Mouse (Mus musculus) adipocyte (in vitro differentiated cells): Measurements from ENCODE around the gene Ripk3.
A peak's percentile ranks its signal among the peaks of the same experiment; 100 is the strongest.

Experiments
- DNase-seq: peaks from one replicate; pipeline ENCODE4 v3.0.0-alpha.2; 2016; ENCODE audit warnings: low spot score

Gene Ripk3

DNA sequence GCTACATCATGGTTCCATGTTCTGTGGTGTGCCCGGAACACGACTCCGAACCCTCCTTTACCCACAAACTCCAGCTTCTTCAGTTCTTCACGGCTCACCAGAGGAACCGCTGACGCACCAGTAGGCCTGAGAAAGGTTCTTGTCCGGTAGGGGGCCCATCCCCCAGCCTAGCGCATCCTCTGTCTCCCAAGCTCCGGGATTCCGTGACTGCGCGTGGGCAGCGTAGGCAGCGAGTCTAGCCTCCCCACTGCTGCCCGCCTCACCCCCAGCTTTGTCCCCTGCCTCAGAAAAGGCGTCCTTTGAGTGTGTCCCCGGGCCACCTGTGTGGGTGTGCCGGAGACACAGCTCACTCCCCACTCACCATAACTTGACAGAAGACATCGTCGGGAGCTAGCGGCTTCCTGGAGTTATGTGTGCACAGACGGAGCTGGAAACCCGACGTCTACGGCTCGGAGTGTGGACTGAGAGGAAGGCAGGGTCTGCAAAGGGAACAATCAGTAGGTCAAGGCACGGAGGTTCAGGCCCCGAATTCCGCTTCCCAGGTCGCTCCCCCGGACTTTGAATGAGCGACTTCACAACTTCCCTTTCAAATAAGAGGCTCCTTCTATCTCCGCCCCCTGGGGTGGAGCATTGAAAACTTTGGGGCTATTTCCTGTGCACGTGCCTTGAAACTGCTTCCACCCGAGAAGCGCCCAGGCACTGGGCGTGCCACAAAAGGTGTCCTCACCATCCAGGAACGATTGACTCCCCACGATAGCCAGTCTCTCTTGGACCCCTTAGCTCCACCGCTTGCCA, at the start of gene Ripk3:
Gene Ripk3, minus strand, starts transcription at position 610 of the 795 bp plus-strand sequence.
- DNase-seq, result no peak

DNA sequence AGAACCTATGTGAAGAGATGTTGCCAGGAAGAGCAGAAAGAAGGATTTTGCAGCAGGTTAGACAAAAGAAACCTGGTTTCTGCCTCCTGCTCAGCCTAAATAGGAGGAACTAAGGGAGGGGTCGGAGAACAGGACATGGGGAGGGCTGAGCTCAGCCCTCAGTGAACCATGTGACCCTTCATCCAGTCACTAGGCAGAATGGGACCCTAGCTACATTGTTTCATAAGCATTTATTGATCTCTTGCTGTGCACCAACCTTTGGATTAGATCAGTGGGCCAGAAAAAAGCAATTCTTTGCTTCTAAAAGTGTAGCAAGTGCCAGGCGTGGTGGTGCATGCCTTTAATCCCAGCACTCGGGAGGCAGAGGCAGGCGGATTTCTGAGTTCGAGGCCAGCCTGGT, 49.6 kb upstream of the Ripk3 start:
- DNase-seq, result no peak

DNA sequence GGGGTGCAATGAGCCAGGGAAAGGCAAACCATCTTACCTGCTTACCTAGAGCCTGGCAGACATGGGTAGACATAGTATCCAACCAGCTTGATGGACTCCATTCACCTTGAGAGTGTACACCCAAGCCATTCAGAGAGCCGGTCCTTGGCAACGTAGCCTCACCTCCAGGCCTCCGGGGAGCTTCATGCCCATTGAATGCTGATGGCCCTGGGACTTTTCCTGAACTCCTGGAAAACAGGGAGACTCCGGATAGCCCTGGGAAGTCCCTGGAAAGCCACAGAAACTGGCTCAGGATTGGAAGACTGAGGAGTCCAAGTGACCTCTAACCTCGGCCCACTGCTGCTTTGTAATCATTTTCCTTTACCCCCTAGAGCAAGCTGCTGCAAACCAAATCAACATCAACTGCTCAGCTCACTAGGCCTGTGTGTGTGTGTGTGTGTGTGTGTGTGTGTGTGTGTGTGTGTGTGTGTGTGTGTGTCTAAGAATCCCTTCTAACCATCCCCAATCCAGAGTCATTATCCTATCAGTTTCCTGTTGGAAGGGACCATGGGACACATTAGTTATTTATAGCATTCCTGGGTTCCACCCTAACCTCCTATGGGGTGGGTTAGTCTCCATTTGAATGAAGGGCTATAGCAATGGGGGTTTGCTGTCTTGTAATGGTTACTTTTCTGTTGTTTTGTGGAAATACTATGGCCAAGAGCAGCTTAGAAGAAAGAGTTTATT, 46.3 kb upstream of the Ripk3 start:
- no peak for DNase-seq

DNA sequence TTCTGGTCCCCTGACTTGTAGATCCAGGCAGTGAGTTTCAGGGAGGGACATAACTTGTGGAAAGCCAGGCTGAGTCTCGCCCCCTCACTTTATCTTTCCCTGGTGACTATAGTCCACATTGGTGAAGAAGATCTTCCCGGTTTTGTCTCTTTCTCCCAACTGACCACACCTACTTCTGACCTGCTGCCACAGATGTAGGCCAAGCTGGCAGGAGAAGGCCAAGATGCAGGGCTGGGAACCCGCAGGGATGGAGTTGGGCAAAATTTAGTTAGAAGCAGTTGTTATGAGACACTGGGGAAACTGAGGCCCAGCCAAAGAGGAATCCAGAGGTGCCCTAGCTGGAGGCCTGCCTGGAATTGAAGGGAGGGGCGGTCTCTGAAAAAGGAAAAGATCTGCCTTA, 44.5 kb upstream of the Ripk3 start:
- DNase-seq, result no peak

DNA sequence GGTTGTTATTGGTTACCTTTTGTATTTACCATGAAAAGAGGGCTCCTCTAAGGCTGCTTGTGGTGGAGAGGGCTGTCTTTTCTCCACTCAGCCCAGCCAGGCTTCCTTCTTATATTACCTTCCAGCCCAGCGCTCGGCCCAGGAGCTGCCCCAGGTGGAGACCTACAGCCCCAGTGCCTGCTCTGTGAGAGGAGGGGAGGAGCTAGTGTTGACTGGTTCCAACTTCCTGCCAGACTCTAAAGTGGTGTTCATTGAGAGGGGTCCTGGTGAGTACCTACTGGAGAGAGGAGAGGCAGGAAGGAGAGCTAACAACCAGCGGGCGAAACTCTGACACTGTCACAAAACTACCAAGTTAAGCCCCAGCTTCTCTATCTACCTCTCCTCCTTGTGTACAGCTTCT, 41.7 kb upstream of the Ripk3 start:
- no peak for DNase-seq

DNA sequence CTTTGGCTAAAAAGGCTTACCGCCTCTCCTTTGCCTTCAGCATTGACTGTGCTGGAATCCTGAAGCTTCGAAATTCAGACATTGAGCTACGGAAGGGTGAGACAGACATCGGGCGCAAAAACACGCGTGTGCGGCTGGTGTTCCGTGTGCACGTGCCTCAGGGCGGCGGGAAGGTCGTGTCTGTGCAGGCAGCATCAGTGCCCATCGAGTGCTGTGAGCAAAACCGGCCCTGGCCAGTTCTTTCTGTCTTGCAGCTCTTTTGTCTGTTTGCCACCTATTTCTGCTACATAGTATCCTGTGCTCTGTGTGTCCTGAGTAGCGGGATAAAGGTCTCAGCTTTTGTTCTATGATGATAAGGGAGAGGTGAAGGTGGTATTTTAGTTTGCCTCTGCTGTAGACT, 41.2 kb upstream of the Ripk3 start:
- DNase-seq, result no peak

DNA sequence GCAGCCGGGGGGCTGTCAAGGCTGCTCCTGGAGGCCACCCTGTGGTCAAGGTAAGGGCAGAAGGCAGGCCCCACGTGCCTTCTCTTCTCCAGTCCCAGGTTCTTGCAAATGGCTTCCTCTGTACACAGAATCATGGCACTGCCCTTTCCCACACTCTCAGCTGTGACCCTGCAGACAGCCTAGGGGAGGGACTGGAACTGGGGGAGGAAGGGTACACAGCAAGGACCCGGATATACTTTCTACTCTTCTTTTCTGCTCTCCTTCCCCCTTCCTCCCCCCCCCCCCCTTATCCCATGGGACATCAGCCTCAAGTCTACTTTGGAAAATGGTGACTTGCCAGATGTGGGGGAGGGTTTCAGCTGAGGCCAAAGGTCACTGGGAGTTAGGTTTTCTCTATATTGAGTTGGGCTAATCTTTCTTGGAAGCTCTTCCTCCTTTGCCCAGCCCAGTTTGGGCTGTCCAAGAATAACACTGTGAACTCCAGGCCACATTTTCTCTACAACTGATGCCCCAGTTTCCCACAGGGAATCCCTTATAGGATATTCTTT, 40.1 kb upstream of the Ripk3 start:
- peak; percentile 97 for DNase-seq

DNA sequence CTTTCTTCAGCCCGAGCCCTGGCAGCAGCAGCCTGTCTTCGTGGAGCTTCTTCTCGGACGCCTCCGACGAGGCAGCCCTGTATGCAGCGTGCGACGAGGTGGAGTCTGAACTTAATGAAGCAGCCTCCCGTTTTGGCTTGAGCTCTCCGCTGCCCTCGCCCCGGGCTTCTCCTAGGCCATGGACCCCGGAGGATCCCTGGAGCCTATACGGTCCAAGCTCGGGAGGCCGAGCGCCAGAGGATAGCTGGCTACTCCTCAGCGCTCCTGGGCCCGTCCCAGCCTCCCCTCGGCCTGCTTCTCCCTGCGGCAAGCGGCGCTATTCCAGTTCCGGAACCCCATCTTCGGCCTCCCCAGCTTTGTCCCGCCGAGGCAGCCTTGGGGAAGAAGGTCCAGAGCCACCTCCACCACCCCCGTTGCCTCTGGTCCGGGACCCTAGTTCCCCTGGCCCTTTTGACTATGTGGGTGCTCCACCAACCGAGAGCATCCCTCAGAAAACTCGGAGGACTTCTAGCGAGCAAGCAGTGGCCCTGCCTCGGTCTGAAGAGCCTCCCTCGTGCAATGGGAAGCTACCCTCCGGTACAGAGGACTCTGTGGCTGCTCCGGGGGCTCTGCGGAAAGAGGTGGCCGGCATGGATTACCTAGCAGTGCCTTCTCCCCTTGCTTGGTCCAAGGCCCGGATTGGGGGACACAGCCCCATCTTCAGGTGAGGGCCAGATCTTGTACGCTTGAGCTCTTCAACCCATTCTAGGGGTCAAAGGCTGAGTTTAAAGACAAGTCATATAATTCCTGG, 38.1 kb upstream of the Ripk3 start:
- DNase-seq, result no peak

DNA sequence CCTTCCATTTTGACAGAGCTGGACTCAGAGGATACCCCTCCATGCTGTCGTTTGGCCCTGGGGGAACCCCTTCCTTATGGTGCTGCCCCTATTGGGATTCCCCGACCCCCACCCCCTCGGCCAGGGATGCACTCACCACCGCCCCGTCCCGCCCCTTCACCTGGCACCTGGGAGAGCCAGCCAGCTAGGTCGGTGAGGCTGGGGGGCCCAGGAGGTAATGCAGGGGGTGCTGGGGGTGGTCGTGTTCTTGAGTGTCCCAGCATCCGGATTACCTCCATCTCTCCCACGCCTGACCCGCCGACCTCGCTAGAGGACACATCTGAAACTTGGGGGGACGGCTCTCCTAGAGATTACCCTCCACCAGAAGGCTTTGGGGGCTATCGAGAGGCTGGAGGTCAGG, 37.5 kb upstream of the Ripk3 start:
- DNase-seq, result no peak

DNA sequence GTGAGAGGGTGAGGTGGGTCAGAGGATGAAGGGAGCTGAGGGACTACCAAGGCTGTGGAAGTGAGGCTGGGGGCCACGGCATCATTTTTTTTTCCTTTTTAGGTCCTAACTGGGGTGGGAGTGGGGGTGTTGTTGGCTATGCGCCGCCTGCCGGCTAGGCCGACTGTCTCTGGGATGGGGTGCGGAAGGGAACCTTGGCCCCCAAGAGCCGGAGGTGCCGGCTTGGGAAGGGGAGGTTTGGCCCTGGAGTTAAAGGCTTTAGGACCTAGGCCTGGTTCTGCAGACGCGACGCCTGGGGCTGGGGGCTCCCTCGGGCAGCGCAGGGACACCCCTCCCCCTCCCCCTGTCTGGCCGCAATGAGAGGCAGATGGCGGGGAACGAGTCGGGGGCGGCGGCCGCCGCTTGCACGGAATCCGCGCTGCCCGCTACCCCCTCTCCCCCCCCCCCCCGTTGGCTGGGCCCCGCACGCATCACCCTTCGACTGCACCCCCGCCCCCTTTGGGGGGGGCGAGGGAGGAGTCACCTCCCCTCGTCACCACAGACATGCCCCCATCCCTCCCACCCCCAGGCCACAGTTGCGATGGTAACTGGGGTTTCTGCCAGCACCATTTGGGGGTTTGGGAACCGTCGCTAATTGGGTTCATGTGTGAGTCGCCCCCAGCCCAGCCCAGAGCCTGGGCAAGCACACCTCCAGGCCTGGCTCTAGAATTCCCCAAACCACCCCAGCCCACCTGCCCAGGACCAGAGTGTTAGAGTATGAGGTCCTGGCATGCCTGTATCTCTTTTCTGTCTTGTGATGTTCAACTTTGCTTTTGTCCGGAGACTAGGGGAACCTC, 36.8 kb upstream of the Ripk3 start:
- DNase-seq, result peak; percentile 36

DNA sequence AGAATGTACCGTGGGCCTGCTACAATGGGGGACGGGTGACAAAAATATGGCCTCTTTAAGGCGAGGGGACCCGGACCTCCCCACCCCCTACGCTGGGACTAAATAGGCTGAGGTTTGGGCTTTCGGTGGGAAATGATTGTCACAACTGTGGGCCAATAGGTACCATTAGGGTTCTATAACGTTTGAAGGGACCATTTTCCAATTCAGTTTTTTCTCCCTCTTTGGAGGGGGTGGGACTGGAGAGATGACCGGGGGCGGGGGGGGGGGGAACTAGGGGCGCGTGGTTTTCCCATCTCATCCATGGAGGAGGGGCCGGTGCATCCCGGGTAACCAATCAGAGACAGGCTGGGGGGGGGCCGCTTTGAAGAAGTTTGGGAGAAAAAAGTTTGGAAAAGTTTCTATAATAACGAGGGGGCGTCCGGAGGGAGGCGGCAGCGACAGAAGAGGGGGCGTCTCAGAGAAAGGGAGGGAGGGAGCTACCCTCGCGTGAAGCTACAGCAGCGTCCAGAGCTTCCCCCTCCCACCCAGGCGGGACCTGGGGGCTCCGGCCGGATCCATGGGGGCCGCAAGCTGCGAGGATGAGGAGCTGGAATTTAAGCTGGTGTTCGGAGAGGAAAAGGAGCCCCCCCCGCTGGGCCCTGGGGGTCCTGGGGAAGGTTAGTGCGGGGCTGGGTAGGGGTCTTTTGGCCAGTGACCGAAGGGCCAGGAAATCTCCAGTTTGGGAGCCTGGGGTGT, 36.0 kb upstream of the Ripk3 start:
- peak; percentile 63 for DNase-seq

DNA sequence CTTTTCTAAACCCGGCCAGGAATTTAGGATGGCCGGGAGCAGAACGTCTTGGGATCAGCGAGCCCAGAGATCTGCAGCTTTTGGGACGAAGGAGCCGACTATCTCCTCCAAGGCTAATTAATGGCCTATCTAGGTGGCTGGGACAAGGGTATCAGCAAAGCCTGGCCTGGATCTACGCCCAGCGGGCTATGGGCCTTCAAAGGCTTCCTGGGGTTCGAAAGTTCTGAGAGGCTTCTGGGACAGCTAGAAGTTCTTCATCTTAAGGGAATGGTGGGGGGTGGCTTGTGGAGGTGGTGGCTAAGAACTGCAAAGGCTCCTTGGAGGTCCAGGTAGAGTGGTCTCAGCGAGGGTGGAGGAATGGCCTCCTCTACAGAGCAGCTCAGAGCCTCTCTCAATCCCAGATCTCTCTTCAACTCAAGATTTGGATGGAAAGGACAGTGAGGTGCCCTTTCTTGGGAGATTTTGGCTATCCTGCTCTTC, 35.4 kb upstream of the Ripk3 start:
- DNase-seq, result peak; percentile 68

DNA sequence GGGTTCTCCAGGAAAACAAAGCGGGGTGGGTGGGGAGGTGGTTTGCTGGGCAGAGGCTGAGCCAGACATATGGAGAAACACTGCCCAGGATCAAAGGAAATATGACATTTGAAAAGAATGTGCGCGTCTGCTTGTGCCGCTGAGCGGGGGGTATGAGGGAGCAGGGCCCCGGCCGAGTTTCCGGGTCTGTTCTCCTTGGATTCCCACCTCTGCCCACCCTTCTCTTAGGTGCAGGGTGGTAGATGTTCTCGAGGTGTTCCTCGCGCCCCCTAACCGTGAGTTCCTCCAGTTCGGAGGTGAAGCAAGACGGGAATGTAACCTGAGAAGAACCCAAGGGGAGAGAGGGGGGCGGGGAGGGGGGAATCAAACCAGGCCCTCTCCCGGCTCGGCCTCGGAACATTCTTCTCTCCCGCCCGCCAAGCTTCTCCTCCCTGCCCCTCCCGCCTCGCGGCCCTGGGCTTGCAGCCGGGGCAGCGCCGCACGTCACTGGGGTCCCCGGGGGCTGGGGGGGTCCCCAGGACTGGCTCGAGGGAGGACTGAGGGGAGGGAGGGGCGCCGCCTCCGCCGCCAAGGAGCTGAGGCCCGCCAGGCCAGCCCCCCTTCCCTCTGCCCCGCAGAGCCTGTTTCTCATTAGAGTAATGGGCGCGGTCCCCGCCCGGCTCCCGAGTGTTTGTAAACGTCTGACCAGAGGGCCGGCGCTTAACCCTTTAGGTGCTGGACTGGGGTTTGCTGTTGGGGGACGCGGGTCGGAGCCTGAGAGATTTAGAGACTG, 34.5 kb upstream of the Ripk3 start, which contains the start of gene Nfatc4:
Gene Nfatc4, plus strand, starts transcription at position 154 of the 772 bp plus-strand sequence.
- DNase-seq, result peak; percentile 74

DNA sequence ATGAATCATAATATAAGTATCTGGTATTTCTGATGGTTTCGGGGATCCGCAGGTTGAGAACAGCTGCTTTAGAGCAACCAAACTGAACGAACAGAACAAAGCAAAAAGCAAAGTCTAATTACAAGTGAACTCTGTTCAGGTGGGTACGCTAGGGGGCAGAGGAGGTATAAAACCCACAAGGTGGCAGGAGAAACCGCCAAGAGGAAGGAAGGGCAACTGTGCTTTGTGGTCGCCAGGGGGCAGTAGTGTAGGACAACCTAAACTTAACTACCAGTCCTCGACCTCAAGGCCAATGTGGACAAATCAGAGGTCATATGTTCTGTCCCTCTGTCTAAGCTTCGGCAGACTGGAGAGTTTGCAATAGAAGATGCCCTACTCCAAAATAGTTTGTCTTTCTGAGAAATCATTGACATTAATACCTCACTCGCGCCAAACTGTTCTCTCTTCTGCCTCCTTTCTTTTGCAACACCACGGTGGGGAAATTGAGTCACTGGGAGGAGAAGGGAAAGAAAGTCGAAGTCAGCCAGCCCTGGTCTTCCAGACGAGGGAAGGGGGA, 33.8 kb upstream of the Ripk3 start:
- peak; percentile 85 for DNase-seq

DNA sequence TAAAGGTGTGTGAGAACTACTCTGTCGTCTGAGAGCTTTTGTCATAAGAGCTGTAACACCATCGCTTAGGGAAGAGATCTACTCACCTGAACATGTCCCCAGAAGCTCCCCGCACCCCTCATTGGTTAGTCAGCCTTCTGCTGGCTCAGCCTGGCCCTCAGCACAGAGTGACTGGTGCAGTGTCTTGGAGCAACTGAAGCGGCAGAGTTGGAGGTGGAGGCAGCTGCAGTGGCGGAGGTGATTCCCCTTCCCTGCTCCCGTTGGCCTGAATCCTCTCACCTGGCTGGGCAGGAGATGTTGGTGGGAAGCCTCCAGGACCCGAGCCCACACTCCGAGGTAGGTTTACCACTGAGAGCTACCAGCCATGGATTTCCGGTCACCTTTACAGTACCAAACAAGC, 31.9 kb upstream of the Ripk3 start:
- no peak for DNase-seq

DNA sequence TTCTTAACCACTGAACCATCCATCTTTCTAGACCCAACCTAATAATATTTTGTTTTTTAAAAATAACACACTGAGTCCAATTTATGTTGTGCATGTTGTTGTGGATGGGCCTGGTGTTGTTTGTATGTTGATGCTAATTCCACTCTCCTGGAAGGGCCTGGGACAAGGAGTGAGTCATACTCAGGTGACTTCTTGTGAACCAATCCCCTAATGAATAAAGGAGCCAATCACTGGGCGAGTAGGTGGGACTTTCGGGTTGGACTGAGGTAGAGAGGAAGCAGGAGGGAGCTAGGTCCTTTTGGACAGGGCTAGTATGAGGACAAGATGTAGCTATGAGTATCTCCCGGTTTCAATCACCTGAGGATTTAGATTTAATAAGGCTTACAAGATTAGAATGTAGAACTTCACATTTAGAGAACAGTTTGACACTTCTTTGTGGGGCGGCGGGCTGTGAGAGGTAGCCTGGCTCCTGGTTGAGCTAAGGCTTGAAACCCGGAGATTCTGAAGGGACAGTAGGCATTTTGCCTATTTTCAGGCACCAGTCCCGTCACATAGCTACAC, 31.3 kb upstream of the Ripk3 start:
- no peak for DNase-seq

DNA sequence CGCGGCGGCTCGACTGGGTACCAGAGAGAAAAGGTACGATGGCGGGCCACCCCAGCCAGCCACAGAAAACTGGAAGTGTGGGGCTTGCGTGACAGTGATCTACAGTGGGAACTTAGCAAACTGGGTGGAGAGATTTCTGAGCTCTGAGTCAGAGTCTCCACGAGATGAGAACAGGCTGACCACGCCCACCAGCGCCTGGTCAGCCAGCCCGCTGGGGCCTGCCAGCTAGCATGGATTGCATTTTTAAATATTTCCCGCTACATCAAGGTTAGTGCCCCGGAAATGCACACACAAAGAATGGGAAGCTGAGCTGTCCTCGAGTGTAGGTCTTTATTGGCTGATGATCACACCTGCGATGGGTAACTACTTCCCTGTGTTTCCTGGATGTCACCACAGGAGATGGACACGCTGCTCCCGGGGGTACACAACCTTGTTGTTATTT, 26.7 kb upstream of the Ripk3 start:
- no peak for DNase-seq

DNA sequence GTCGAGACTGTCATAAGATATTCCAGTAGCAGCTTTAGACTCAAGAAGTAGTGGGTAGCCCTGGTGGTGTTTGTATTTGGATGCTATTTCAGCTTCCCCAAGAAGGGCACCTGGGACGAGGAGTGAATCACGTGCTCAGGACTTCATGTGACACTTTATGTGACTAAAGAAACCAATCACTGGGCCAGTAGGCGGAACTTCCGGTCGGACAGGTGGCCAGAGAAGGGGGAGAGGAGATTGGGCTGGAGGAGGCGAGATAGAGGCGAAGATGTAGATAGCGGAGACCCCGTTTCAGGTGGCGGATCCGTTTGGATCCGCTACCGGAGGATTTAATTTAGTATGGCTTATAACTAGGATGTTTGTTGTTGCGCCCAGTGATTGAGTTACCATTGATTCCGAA, 26.2 kb upstream of the Ripk3 start:
- DNase-seq, result no peak
